Mouse (Mus musculus) cerebellum, postnatal 25 days (tissue): ENCODE measurements around the gene Asb18.

Experiments used
- DNase-seq, 2 experiments: peaks; one replicate each; pipeline ENCODE4 v3.0.0; 2021; ENCODE audit warnings: mixed read lengths in 2 of 2

Gene Asb18

DNA sequence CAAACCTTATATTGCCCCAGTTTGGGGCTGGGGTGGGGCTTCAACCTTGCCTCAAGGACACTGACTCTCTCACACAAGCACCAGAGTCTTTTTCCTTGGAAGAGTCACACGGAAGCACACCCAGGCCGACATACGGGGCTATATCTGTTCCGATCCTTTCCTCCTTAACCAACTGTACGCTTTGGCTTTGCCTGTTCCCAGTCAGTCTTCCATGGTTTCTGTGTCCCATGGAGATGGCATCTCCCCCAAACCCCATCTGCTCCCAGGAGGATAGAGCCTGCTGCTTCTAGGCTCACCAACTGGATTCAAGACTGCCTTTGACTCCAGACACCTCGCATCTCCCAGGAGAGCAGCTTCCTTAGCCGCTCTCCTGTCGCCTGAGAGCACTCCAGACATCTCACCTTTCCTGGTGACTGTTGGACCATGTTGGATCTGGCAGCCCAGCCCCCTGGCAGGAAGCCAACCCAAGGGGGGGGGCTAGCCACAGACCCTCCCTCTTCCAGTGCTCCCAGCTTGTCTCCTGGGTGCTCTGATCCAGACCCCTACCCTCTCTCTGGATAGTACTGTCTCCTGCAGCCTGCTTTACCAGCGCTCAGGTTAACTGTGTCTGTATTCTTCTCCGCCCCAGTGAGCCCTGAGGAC is 45.3 kb downstream of the Asb18 start:
- DNase-seq: peak in 1 of 2 experiments; percentile 49

DNA sequence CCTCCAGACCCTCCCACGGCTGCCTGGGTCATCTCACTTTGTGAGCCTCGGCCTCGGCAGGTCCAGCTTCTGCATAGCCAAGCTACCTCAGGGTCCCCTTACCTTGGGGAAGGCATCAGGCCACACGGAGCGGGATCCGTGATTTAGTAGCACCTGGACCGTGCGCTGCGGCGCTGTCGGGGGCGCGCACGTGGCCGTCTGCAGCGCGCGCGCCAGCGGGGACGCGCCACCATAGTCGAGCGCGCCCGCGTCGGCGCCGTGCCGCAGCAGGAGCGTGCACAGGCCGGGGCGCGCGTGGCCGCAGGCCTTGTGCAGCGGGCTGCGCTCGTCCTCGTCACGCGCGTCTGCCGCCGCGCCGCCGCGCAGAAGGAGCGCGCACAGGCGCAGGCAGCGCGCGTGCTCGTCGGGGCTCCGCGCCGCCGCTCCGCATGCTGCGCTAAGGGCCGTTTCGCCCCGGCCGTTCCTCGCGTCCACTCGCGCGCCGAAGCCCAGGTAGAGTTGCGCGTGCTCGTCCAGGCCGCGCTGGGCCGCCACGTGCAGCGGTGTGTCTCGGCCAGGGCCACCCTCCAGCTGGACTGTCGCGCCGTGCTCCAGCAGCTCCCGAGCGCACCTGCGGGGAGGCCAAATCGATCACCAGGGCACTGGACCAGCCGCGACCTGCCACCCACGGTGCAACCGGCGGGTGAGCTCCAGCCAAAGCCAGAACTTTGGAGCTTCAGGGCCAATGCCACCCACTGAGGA is 46.2 kb downstream of the Asb18 start:
- DNase-seq: peak; percentile 72 to 87

DNA sequence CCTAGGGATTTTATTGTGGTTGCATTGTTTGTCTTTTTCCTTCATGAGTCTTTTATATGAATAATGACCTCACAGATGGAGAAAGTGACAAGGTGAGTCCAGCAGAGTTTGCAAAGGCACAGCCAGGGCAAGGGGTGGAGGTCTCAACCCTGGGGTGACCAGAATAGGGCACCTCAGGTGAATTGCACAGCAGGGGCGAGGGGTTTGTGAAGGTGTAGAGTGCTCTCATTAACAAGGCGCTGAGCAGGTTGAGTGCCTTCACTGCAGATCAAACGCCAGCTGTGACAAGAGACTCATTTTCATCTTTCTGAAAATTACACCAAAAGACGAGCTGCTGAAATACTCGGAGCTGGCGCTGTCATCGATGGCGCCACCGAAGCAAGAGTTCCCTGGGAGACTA is 46.9 kb downstream of the Asb18 start:
- DNase-seq: peak in 1 of 2 experiments; percentile 10

DNA sequence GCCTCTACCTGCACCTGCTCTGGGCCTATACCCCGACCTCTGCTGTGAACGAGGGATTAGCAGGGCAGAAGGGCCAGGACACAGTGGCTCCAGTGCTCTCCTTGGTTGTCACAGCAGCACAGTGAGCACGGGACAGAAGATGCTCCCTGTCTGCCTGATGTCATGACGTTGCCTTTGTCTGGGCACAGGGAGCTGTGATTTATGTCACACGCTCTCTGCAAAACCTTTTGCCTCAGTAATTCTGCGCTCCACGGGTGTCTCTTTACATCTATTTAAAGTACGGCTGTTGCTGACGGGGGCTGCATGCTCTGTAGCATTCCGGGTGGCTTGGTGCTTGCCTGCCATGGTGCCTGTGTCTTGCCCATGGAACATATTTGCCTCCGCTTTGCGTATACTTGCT is 50.0 kb downstream of the Asb18 start:
- no peak for DNase-seq

DNA sequence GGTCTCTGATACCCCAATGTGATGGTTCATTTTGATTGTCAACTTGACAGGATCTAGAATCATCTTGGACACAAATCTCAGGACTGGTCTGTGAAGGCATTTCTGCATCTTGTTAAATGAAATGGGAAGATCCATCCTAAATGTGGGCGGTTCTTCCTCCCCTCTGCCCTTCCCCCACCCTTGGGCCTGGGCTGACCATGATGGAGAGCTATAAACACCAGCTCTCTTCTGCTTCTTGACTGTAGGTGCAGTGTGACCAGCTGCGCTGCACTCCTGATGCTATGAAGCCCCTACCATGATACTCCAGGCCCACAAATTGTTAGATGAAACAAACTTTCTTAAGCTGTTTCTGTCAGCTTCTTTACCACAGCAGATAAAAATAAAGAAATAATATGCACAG is 51.2 kb downstream of the Asb18 start:
- DNase-seq: no peak

DNA sequence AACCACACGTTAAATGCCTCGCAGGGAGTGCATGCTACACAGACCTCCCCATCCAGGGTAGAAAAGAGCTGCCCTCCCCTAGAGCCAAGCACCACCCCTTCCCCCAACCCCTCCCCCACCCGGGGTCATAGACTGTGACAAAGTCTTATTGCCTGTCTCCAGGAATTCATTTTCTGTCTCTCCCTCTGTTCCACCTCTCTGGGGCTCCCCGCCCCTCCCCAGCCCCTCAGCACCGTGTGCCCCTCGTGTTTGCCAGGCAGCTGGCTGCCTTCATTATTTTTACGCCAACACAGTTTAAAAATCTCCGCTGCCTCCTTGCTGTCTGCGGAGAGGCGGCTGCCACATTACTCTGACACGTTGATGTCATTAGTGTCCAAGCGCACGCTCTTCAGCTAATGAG is 52.4 kb downstream of the Asb18 start:
- no peak for DNase-seq

DNA sequence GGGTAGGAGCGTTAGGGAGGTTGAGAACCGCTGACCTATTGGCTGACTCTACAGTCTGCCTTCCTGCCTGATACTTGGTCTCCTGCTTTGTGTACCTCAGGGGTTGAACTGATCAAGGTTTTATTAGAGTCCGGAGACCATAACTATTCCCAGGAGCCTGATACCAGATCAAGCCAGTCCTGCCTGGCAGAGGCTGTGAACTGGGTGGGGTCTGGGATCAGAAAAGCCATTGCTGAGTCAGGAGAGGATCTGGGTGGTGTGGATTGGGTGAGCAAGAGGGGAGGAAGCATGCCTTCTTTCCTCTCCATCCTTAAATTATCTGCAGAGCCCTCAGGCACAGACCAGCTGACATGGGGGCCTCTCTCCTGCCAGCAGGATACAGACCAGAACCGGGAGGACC is 55.1 kb downstream of the Asb18 start:
- no peak for DNase-seq

DNA sequence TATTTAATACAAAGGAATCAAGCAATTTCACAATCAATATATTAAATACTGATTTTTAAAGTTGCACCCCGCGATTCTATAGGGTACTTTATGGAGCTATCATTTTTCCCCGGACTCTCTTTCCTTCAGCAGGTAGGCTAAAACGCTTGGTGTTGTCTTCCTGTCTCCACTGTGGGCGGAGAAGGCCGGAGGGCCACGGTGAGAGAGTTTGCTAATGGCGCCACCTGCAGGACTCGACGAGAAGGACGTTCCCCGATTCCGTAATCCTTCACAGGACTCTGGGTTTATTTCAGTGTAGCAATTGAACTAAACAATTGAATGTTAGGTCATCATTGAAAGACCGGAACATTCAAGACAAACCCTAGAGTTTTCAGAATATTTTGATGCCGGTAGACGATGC is 71.3 kb downstream of the Asb18 start:
- DNase-seq: peak; percentile 85 to 91

DNA sequence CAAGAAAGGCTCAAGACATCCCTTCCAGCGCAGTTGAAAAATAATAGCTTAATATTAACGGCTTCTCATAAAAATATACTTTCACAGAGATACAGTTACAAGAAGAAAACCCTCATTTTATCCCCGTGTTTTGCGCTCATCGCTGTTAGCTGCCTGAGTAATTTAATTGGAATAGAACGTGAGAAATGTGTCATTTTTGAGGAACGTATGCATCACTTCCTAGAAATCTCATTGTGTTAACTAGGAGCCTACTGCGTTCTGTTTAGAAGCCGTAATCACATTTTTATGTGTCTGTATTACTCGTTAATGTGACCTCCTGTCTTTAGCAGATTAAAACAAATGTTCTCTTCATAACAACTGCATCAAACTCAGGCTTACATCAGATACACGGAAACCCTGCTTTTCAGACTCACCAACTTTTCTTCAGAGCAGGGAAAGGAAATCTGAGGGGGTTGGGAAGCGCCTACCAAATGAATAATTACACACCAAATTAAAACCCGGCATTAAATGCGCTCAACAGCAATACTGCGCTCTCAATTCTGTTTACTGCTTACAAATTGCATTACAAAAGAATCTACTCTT is 72.0 kb downstream of the Asb18 start:
- no peak for DNase-seq

DNA sequence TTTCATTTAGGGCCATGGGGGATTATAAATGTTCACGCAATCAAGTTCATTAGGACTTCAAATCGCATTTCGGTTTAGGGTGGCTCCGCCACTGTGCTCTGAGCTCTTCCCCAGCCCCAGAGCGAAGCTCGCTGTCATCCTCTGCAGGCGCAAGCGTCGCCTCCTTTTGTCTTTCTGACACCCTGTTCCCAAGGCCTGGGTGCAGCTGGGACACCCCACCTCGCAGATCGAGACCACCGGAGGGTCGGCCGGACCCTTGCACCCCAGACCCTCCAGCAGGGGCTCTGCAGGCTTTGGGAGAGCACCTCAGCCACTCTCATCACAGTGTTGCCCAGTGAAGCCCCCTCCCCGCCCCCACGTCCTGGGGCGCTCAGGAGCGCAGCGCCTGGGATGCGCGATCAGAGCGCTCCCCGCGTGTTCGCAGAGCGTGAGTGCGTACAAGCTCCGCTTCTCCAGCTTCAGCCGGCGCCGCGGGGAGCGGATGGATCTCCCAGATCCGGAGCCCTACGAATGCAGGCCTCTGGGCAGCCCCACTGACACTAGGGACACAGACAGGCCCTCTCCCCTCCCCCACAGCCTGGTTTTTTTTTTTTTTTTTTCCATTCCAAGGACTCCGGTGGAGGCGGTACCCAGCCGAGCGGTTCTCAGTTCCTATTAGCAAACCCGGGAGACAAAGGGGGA is 72.6 kb downstream of the Asb18 start:
- DNase-seq: peak; percentile 43 to 55

DNA sequence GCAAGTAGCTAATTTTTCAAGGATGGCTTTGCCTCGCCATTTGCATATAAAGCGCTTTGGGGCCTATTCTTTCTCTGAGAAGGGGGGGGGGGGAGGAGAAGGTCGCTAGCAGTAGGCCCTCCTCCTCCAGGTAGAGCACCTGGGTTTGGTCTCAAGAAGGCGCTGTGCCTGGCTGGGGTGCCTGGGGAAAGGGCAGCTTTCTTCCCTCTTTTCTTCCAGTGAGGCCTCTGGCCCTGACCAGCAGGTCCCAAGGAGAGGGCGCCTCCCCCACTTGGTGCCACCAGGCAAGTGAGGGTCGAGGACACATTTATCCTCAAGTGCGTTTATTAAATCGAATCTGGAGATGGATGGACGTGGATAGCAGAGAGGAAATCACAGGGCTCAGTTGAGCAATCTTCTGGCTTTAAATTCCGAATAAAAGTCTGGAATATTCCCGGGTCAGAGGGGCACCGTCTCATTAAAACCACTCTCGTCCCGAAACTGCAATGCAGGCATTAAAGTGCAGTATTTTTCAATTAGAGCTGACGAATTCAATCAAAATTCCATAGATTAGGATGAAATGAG is 73.4 kb downstream of the Asb18 start:
- no peak for DNase-seq

DNA sequence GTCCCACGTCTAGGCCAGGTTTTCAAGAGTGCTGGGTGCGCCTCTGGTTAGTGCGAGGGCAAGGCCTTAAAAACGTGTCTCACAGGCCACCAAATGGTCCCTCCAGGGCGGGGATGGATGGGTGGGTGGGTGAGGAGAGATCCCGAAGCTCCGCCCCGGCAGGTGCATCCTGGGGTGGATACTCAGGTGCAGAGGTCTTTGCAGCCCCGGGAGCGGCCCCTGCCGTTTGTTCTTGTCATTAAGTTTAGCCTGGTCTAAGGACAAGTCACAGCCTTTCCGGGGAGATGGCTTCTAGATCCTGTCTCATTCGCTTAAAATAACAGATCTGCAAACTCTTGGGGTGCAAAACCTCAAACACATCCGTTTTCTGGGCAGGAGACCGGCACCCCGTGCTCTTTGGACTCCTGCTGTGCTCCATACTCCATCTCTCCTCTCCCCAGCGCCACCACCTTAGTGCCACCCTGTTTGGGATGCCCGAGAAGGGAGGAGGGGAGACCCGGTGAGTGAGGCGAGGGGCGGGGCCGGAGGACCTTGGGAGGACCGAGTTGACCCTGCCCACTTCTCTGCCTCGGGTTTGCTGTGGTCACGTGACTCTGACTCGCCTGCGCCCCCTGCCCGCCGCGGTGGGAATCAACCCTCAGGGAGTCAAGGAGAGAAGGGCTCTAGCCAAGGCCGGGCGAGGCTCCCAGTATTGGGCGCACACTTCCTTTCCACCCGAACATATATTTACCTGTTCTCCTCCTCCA is 74.3 kb downstream of the Asb18 start:
- peak; percentile 63 to 73 for DNase-seq

DNA sequence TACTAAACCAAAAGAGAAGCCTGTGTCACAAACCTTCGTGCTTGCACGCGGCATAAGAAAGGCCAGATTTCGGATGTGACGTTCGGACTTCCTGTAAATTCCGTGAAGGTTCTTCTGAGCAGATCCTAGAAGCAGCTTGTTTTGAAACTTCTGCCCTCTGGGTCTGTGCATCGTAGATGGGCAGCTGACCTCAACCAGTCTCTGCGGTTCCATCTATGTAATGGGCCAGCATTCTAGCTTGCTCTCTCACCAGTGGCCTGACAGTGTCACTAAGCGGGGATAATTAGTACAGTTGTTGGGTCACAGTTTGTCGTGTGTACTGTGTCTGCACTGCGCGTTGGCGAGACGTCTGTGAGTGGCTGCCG is 74.9 kb downstream of the Asb18 start:
- no peak for DNase-seq

DNA sequence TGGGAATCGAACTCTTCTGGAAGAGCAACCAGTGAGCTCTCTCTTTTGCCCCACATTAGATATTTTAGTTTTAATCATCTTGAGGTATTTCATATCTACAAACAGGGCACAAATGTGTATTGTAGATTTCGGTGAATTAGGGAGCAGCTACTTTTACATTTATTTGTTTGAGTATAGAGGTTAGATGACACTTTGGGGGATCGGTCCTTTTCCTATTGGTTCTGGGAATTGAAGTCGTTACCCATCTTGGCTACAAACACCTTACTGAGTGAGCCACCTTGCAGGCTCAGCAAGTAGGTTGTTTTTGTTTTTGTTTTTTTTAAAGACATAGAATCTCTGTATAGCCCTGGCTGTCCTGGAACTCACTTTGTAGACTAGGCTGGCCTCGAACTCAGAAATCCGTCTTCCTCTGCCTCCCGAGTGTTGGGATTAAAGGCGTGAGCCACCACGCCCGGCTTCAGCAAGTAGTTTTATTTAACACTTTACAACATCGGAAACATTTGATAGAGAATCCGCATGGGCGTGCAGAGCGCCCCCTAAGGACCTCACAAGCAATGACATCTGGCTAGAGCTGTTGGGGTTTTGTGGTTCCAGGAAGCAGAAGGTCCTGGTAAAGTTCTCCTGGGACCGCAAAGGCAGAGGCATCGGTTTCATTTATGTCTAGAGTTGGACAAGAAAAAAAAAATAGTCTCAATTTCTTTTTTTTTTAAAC is 75.4 kb downstream of the Asb18 start:
- DNase-seq: no peak

DNA sequence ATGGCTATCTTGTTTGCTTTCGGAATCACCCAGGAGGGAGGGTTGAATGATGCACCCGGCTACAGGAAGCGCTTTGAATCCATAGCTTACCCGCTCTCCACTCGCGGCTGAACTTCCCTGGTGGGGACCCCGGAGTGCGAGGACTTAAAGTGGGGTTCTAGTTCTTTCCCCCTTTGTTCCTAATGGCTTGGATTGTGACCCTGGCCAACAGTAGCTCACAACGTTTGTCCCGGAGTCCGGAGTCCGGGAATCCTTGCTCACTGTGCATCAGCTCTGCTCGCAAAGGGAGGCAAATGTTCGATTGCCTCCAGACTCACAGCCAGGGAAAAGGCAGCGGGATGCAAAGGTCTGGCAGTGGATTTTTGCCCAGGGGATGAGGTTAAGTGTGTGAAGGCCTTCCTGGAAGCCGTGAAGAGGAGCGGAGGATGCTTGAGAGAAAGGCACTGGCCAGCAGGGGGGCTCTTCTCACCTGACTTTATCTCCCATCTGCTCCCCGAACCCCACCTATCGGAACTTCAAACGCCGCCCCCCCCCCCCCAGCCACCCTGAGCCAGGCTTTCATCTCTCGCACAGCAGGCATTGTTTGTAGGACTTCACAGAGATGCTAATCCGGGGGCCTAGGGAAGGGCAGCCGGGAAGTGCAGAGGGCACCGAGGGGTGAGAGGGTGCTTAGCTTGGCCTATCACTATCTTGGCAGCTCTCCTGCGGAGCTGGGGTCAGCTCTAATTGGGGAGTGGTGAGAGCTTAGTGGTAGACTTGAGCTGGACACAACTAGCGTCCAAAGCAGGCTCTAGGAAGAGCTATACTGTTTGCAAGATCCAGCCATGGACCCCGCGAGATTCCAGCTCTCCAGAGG is 78.7 kb downstream of the Asb18 start:
- no peak for DNase-seq

DNA sequence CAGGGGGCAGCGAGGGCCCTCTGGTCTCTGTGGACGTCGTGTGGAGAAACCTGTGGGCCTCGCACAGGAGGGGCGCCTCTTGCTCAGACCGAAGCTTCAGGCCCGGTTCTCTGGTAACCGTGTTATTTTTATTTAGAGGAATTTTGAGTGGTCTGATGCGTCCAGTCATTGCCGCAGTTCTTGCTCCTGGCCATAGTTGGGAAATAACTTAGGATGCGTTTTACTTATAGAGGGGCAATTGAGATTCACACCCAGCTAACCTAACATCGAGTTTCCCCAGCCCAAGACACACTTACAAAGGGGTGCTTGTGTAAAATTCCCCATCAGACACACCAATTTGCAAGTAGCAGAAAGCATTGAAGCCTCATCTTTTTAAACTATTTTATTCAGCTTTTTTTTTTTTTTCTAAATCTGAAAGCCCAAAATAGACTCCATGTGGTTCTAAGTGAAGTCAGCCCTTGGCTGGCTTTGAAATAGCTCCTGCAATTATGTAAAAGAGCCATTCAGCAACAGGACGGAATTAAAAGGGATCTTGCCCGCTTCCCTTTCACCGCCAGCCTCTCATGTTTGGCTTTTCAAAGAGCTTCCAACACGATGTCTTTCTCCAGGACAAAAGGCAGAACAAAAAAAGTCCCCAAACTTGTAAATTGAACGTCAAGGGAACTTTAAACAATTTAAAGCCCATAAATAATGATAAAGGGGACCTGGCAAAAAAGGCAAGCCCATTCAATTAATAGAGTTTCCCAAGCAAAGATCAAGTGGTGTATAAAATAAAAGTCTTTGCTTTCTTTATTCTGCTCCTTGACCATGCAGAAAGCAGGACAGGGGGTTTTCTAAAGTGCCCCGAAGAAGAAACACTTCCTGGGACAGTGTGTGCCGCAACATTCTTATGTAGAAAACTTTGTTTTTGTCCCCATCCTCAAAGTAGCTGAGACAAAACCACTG is 79.9 kb downstream of the Asb18 start:
- DNase-seq: no peak

DNA sequence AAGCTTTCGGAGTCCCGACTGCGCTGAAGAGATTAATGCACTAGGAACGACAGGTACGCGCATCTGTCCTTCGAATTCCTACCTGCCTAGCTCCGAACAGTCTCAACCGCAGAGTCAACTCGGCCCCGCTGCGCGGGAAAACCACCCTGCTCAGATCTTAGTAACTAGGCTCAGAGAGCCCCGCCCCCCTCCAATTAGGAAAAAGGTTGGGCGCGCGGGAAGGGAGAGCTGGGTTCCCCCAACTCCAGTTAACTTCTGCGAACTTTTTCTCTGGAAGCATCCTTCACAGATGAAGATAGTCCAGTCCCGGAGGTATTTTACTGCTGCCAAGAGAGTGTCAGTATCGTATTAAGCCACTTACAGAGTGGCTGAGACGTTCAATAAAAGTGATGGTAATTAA is 80.7 kb downstream of the Asb18 start:
- DNase-seq: no peak

DNA sequence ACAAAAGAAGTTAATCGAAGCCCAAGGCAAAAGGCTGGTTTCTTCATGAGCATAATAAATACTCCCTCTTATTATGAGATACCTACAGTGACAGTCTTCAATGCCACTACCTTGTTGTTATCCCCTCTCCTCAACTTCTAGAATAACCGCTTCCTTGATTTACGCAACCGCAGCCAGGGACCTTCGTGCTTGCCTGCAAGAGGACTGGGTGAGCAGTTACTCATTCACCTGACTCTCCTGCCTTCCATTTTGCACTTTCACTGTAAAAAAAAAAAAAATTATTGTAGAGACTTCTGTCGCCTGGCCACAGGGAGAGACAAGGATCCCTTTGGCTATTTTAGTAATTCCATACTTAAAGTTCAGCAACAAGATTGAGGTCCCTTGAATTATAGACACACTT is 81.4 kb downstream of the Asb18 start:
- no peak for DNase-seq

DNA sequence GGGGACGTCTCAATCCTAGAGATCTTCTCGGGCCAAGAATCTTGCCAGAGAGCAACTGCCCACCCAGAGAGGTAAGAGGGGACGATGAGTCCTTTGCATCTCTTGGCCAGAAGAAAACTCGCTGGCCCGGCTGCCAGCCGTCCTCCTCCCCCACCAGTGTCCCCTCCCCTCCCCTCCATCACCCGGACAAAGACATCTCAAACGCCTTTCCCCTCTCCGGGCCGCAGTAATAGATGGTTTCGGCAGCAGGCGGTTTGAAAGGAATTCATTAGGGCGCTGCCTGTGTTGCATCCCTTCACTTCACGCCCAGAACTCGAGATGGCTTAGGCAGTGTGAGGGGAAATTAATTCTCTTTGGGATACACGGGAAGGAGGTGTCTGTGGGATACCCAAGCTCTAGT is 81.8 kb downstream of the Asb18 start:
- no peak for DNase-seq

DNA sequence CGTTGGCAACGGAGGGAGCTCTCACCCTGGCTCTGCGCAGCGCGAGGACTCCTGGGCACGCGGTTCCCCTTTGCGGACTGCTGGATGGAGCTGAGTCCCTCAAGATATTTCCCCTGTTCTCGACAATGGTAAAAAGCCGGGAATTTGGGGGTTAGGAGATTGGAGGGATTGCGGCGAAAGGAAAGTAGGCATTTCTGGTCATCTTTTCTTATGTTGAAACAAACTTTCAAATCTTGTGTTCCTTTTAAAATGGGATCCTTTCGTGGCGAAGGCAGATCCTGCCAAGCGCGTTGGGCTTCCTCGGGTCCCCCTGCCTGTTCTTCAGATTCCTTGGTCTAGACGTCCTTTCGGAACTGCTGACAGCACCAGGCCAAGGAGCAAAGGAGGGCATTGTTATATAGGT is 82.4 kb downstream of the Asb18 start:
- no peak for DNase-seq
